Mouse (Mus musculus) liver, embryonic 16.5 days (tissue): Measurements from ENCODE around the gene Il17f. TPM values are rescaled to one million over a fixed set of nuclear protein-coding genes. Genes with fewer than 3 reads are reported as not detected.

Experiments used
- ATAC-seq: fragments of 200-750 bp; cut with Nextera tagmentation; 2 replicates; pipeline ENCODE4 v1.8.0; 2017; ENCODE audit warnings: low read depth, mild to moderate bottlenecking, moderate number of reproducible peaks, moderate library complexity
- H3K27ac ChIP-seq: fragments of 300-500 bp; sonication (generic); 2 replicates; pipeline ENCODE4 v1.5.1; 2014; ENCODE audit warnings: mild to moderate bottlenecking, low read length
- H3K27me3 ChIP-seq: fragments of 300-500 bp; sonication (generic); 2 replicates; pipeline ENCODE4 v1.6.1; 2014; ENCODE audit warnings: low read depth, low read length, mixed read lengths; ENCODE audit not compliant: control insufficient read depth, insufficient read depth
- H3K36me3 ChIP-seq: fragments of 300-500 bp; sonication (generic); 2 replicates; pipeline ENCODE4 v1.6.1; 2014; ENCODE audit warnings: mild to moderate bottlenecking; ENCODE audit not compliant: control insufficient read depth, insufficient read depth
- H3K4me1 ChIP-seq: fragments of 300-500 bp; sonication (generic); 2 replicates; pipeline ENCODE4 v1.6.1; 2014; ENCODE audit warnings: low read depth, low read length, mixed read lengths; ENCODE audit not compliant: control insufficient read depth
- H3K4me2 ChIP-seq: fragments of 300-500 bp; sonication (generic); 2 replicates; pipeline ENCODE4 v1.6.1; 2014; ENCODE audit warnings: low read depth, low read length, mixed read lengths
- H3K4me3 ChIP-seq: fragments of 300-500 bp; sonication (generic); 2 replicates; pipeline ENCODE4 v1.5.1; 2014; ENCODE audit warnings: low read depth, mild to moderate bottlenecking, low read length
- H3K9ac ChIP-seq: fragments of 300-500 bp; sonication (generic); 2 replicates; pipeline ENCODE4 v1.6.1; 2014; ENCODE audit warnings: low read depth, low read length
- H3K9me3 ChIP-seq: fragments of 300-500 bp; sonication (generic); replicated peaks from 2 replicates; pipeline ENCODE4 v1.6.1; 2016; ENCODE audit warnings: low read length; ENCODE audit not compliant: control insufficient read depth
- WGBS: fragments of 180-500 bp; shearing (Covaris S2); extraction: QIAGEN DNeasy Blood & Tissue Kit; methylation state at CpG from one replicate; pipeline ENCODE4 v1.1.7; 2014; ENCODE audit not compliant: insufficient replicate concordance; 5-methylcytosine and 5-hydroxymethylcytosine counted together
- polyA plus RNA-seq: library from polyadenylated mRNA; unstranded; fragments of >200 nt; fragmentation: Nextera tagmentation; extraction: Ambion mirVana; gene quantifications from 2 replicates; pipeline ENCODE4 v1.2.1, GENCODE M21; 2015

Gene Il17f
- polyA plus RNA-seq, 1 experiment from 2014 or later: not detected

- 61% methylated on average over 5 of the region's 5 CpGs for WGBS
Observed at GRCm38 (mm10) chr1:20760331-20760730, 30.1 kb downstream of the Il17f start.

GRCm38 (mm10) chr1:20759799-20760198 is 30.6 kb downstream of the Il17f start:
- no peaks in the 10 kb centered on the region for H3K27me3 ChIP-seq
- H3K36me3 ChIP-seq: no peaks in the 10 kb centered on the region
- no peak overlapping the region for H3K9ac ChIP-seq
- H3K4me1 ChIP-seq: no peaks in the 10 kb centered on the region
- no peak for ATAC-seq
- WGBS: 60% methylated on average over 10 of the region's 10 CpGs
- no peak overlapping the region for H3K4me3 ChIP-seq
- H3K27ac ChIP-seq: no peak overlapping the region
- H3K9me3 ChIP-seq: no peaks in the 10 kb centered on the region
- no peak overlapping the region for H3K4me2 ChIP-seq

More at GRCm38 (mm10) chr1:20760331-20760730, 30.1 kb downstream of the Il17f start:
- Histone ChIP-seq H3K4me3 (no peak overlapping the region), H3K4me1 (no peaks in the 10 kb centered on the region), H3K36me3 (no peaks in the 10 kb centered on the region), H3K9me3 (no peaks in the 10 kb centered on the region), H3K4me2 (no peak overlapping the region), H3K9ac (no peak overlapping the region), H3K27ac (no peak overlapping the region), H3K27me3 (no peaks in the 10 kb centered on the region)
- ATAC-seq: no peak

- Histone ChIP-seq H3K4me3 (no peak overlapping the region), H3K27me3 (no peaks in the 10 kb centered on the region), H3K4me2 (no peak overlapping the region), H3K9ac (no peak overlapping the region), H3K27ac (no peak overlapping the region), H3K36me3 (no peaks in the 10 kb centered on the region), H3K4me1 (no peaks in the 10 kb centered on the region), H3K9me3 (no peaks in the 10 kb centered on the region)
- WGBS: 72% methylated on average over 3 of the region's 3 CpGs
- ATAC-seq: no peak
Observed at GRCm38 (mm10) chr1:20757586-20757985, 32.8 kb downstream of the Il17f start.

GRCm38 (mm10) chr1:20754439-20754838 is 36.0 kb downstream of the Il17f start:
- H3K27me3 ChIP-seq: no peaks in the 10 kb centered on the region
- WGBS: 25% methylated on average over 10 of the region's 10 CpGs
- no peak overlapping the region for H3K27ac ChIP-seq
- no peaks in the 10 kb centered on the region for H3K36me3 ChIP-seq
- no peaks in the 10 kb centered on the region for H3K4me1 ChIP-seq
- no peak overlapping the region for H3K4me2 ChIP-seq
- no peak overlapping the region for H3K9ac ChIP-seq
- no peaks in the 10 kb centered on the region for H3K9me3 ChIP-seq
- ATAC-seq: no peak
- H3K4me3 ChIP-seq: no peak overlapping the region

GRCm38 (mm10) chr1:20740496-20740998 is 49.9 kb downstream of the Il17f start:
- H3K27ac ChIP-seq: no peak overlapping the region
- H3K9me3 ChIP-seq: no peaks in the 10 kb centered on the region
- ATAC-seq: no peak
- H3K4me1 ChIP-seq: no peaks in the 10 kb centered on the region
- no peak overlapping the region for H3K4me3 ChIP-seq
- no peak overlapping the region for H3K9ac ChIP-seq
- 35% methylated on average over 3 of the region's 3 CpGs for WGBS
- no peaks in the 10 kb centered on the region for H3K36me3 ChIP-seq
- no peak overlapping the region for H3K4me2 ChIP-seq
- H3K27me3 ChIP-seq: no peaks in the 10 kb centered on the region

- Histone ChIP-seq H3K4me3 (no peak overlapping the region), H3K36me3 (no peaks in the 10 kb centered on the region), H3K9me3 (no peaks in the 10 kb centered on the region), H3K27me3 (no peaks in the 10 kb centered on the region), H3K27ac (no peak overlapping the region), H3K4me2 (no peak overlapping the region), H3K9ac (no peak overlapping the region), H3K4me1 (no peaks in the 10 kb centered on the region)
- ATAC-seq: no peak
- WGBS: 71% methylated on average over 2 of the region's 2 CpGs
Observed at GRCm38 (mm10) chr1:20738483-20738882, 51.9 kb downstream of the Il17f start.

- WGBS: 56% methylated on average over 4 of the region's 4 CpGs
- ATAC-seq: no peak
- H3K9me3 ChIP-seq: no peaks in the 10 kb centered on the region
Observed at GRCm38 (mm10) chr1:20736572-20736971, 53.8 kb downstream of the Il17f start.

GRCm38 (mm10) chr1:20730903-20731302 is 59.5 kb downstream of the Il17f start, which contains the start of gene Il17a:
Gene Il17a (plus strand): TSS chr1:20730905.
- Histone ChIP-seq H3K9ac (no peak within 1 kb of the TSS), H3K27me3 (no peaks in the 10 kb centered on the region), H3K4me1 (no peaks in the 10 kb centered on the region), H3K27ac (no peak within 1 kb of the TSS), H3K4me3 (no peak within 1 kb of the TSS), H3K9me3 (no peaks in the 10 kb centered on the region), H3K4me2 (no peak within 1 kb of the TSS), H3K36me3 (no peaks in the 10 kb centered on the region)
- no peak for ATAC-seq
- WGBS: 74% methylated on average over 10 of the region's 10 CpGs

More at GRCm38 (mm10) chr1:20736572-20736971, 53.8 kb downstream of the Il17f start:
- H3K27ac ChIP-seq: no peak overlapping the region
- H3K27me3 ChIP-seq: no peaks in the 10 kb centered on the region
- no peak overlapping the region for H3K9ac ChIP-seq
- H3K4me2 ChIP-seq: no peak overlapping the region
- no peak overlapping the region for H3K4me3 ChIP-seq
- H3K36me3 ChIP-seq: no peaks in the 10 kb centered on the region
- no peaks in the 10 kb centered on the region for H3K4me1 ChIP-seq
